Mouse (Mus musculus) forebrain, embryonic 11.5 days (tissue): ENCODE results near the gene Ier5. TPM values are rescaled to one million over a fixed set of nuclear protein-coding genes. Genes with fewer than 3 reads are reported as not detected.
A peak's percentile ranks its signal among the peaks of the same experiment; 100 is the strongest.

ENCODE experiments used
- ATAC-seq: fragments of 200-750 bp; cut with Nextera tagmentation; replicated peaks from 2 replicates; pipeline ENCODE4 v1.8.0; 2017; ENCODE audit warnings: moderate TSS enrichment; ENCODE audit not compliant: low FRiP score
- DNase-seq: peaks from one replicate; pipeline ENCODE4 v3.0.0-alpha.2; 2017; ENCODE audit warnings: low spot score
- H3K27ac ChIP-seq: fragments of 300-500 bp; sonication (generic); 2 replicates; pipeline ENCODE4 v1.5.1; 2014; ENCODE audit warnings: low read depth, low read length
- H3K27me3 ChIP-seq: fragments of 300-500 bp; sonication (generic); 2 replicates; pipeline ENCODE4 v1.6.1; 2014; ENCODE audit warnings: mild to moderate bottlenecking, low read length, mixed read lengths; ENCODE audit not compliant: control insufficient read depth, insufficient read depth
- H3K36me3 ChIP-seq: fragments of 300-500 bp; sonication (generic); 2 replicates; pipeline ENCODE4 v1.6.1; 2014; ENCODE audit warnings: mild to moderate bottlenecking, low read length, moderate library complexity, mixed read lengths; ENCODE audit not compliant: control insufficient read depth, insufficient read depth
- H3K4me1 ChIP-seq: fragments of 300-500 bp; sonication (generic); replicated peaks from 2 replicates; pipeline ENCODE4 v1.6.1; 2014; ENCODE audit warnings: low read length, mixed read lengths; ENCODE audit not compliant: control insufficient read depth, insufficient read depth
- H3K4me2 ChIP-seq: fragments of 300-500 bp; sonication (generic); 2 replicates; pipeline ENCODE4 v1.6.1; 2014; ENCODE audit warnings: low read depth, mild to moderate bottlenecking, low read length, moderate library complexity, mixed read lengths; ENCODE audit not compliant: severe bottlenecking
- H3K4me3 ChIP-seq: fragments of 300-500 bp; sonication (generic); 2 replicates; pipeline ENCODE4 v1.5.1; 2014; ENCODE audit warnings: low read depth, low read length
- H3K9ac ChIP-seq: fragments of 300-500 bp; sonication (generic); 2 replicates; pipeline ENCODE4 v1.6.1; 2014; ENCODE audit warnings: low read length
- H3K9me3 ChIP-seq: fragments of 300-500 bp; sonication (generic); 2 replicates; pipeline ENCODE4 v1.6.1; 2016; ENCODE audit warnings: low read length, mixed read lengths; ENCODE audit not compliant: control insufficient read depth
- WGBS: fragments of 180-500 bp; shearing (Covaris S2); extraction: QIAGEN DNeasy Blood & Tissue Kit; methylation state at CpG from one replicate; pipeline ENCODE4 v1.1.7; 2014; 5-methylcytosine and 5-hydroxymethylcytosine counted together
- polyA plus RNA-seq: library from polyadenylated mRNA; unstranded; fragments of >200 nt; fragmentation: Nextera tagmentation; extraction: Ambion mirVana; gene quantifications from 2 replicates; pipeline ENCODE4 v1.2.1, GENCODE M21; 2014

Ier5 gene
- 19.4 and 28.0 TPM in 2 replicates for polyA plus RNA-seq

- Histone ChIP-seq H3K36me3 (no peaks in the 10 kb centered on the region; the same call in 1 of the 2 replicates), H3K9ac (peak within 1 kb of the TSS; percentile 99), H3K27ac (peak within 1 kb of the TSS; percentile 75), H3K4me2 (peak within 1 kb of the TSS; percentile 79), H3K9me3 (no peaks in the 10 kb centered on the region), H3K27me3 (no peaks in the 10 kb centered on the region), H3K4me1 (no peaks in the 10 kb centered on the region), H3K4me3 (peak within 1 kb of the TSS; percentile 100)
- ATAC-seq, result peak; percentile 98
- WGBS, result under 1% methylated on average over 40 of the region's 40 CpGs
- peak; percentile 99 for DNase-seq
These were observed at the start of gene Ier5 for GRCm38 (mm10) chr1:155099280-155099848. Ier5 (minus strand) TSS chr1:155099636.

- no peaks in the 10 kb centered on the region for H3K36me3 ChIP-seq
- H3K4me1 ChIP-seq, result no peaks in the 10 kb centered on the region
- H3K4me2 ChIP-seq, result no peak overlapping the region
- DNase-seq (no peak), ATAC-seq (no peak)
- no peaks in the 10 kb centered on the region for H3K9me3 ChIP-seq
- H3K27me3 ChIP-seq, result no peaks in the 10 kb centered on the region
- no peak overlapping the region for H3K27ac ChIP-seq
- no peak overlapping the region for H3K4me3 ChIP-seq
- WGBS, result 84% methylated on average over 2 of the region's 2 CpGs
- no peak overlapping the region for H3K9ac ChIP-seq
These were observed 47.8 kb upstream of the Ier5 start for GRCm38 (mm10) chr1:155147228-155147627.

GRCm38 (mm10) chr1:155146572-155146980 is 47.1 kb upstream of the Ier5 start, which contains the start of gene Mr1:
Mr1 (minus strand) TSS chr1:155146814.
- no peak for DNase-seq
- H3K4me1 ChIP-seq, result no peaks in the 10 kb centered on the region
- no peak within 1 kb of the TSS for H3K27ac ChIP-seq
- H3K9ac ChIP-seq, result no peak within 1 kb of the TSS
- no peaks in the 10 kb centered on the region for H3K27me3 ChIP-seq
- 0 out of 2 replicates have a peak, but pooled peaks have one; percentile 56 for ATAC-seq
- no peaks in the 10 kb centered on the region for H3K9me3 ChIP-seq
- no peak within 1 kb of the TSS for H3K4me3 ChIP-seq
- 55% methylated on average over 8 of the region's 8 CpGs for WGBS
- H3K4me2 ChIP-seq, result no peak within 1 kb of the TSS
- H3K36me3 ChIP-seq, result no peaks in the 10 kb centered on the region

- no peaks in the 10 kb centered on the region for H3K4me1 ChIP-seq
- no peak overlapping the region for H3K4me2 ChIP-seq
- DNase-seq, result no peak
- H3K9ac ChIP-seq, result no peak overlapping the region
- H3K36me3 ChIP-seq, result no peaks in the 10 kb centered on the region
- H3K4me3 ChIP-seq, result no peak overlapping the region
- 76% methylated on average over 6 of the region's 6 CpGs for WGBS
- no peaks in the 10 kb centered on the region for H3K27me3 ChIP-seq
- no peaks in the 10 kb centered on the region for H3K9me3 ChIP-seq
- ATAC-seq, result no peak
- H3K27ac ChIP-seq, result no peak overlapping the region
These were observed 46.2 kb upstream of the Ier5 start for GRCm38 (mm10) chr1:155145620-155146019.

- Histone ChIP-seq H3K36me3 (no peaks in the 10 kb centered on the region), H3K4me3 (no peak overlapping the region), H3K27ac (no peak overlapping the region), H3K27me3 (no peaks in the 10 kb centered on the region), H3K9ac (no peak overlapping the region), H3K4me1 (no peaks in the 10 kb centered on the region), H3K4me2 (no peak overlapping the region), H3K9me3 (no peaks in the 10 kb centered on the region)
- DNase-seq (peak; percentile 54), ATAC-seq (no peak)
- WGBS, result 80% methylated on average over 2 of the region's 2 CpGs
These were observed 40.6 kb upstream of the Ier5 start for GRCm38 (mm10) chr1:155140076-155140475.

GRCm38 (mm10) chr1:155138795-155139194 is 39.4 kb upstream of the Ier5 start:
- DNase-seq, result no peak
- WGBS, result 91% methylated on average over 7 of the region's 7 CpGs
- H3K9me3 ChIP-seq, result no peaks in the 10 kb centered on the region

GRCm38 (mm10) chr1:155134866-155135265 is 35.4 kb upstream of the Ier5 start:
- DNase-seq, result no peak
- WGBS, result 74% methylated on average over 8 of the region's 8 CpGs
- H3K36me3 ChIP-seq, result no peaks in the 10 kb centered on the region

More at GRCm38 (mm10) chr1:155138795-155139194, 39.4 kb upstream of the Ier5 start:
- Histone ChIP-seq H3K9ac (no peak overlapping the region), H3K36me3 (no peaks in the 10 kb centered on the region), H3K4me3 (no peak overlapping the region), H3K27me3 (no peaks in the 10 kb centered on the region), H3K4me2 (no peak overlapping the region), H3K4me1 (no peaks in the 10 kb centered on the region), H3K27ac (no peak overlapping the region)
- no peak for ATAC-seq

GRCm38 (mm10) chr1:155127429-155127934 is 28.0 kb upstream of the Ier5 start:
- no peak for DNase-seq
- WGBS, result 82% methylated on average over 5 of the region's 5 CpGs
- ATAC-seq, result no peak
- Histone ChIP-seq H3K4me1 (no peaks in the 10 kb centered on the region), H3K4me3 (no peak overlapping the region), H3K4me2 (no peak overlapping the region), H3K27ac (no peak overlapping the region), H3K9me3 (no peaks in the 10 kb centered on the region), H3K27me3 (no peaks in the 10 kb centered on the region), H3K36me3 (no peaks in the 10 kb centered on the region), H3K9ac (no peak overlapping the region)

More at GRCm38 (mm10) chr1:155134866-155135265, 35.4 kb upstream of the Ier5 start:
- no peak for ATAC-seq
- Histone ChIP-seq H3K9me3 (no peaks in the 10 kb centered on the region), H3K4me2 (no peak overlapping the region), H3K9ac (no peak overlapping the region), H3K27me3 (no peaks in the 10 kb centered on the region), H3K4me3 (no peak overlapping the region), H3K27ac (no peak overlapping the region), H3K4me1 (no peaks in the 10 kb centered on the region)

GRCm38 (mm10) chr1:155126716-155127115 is 27.3 kb upstream of the Ier5 start:
- DNase-seq (no peak), ATAC-seq (no peak)
- H3K27me3 ChIP-seq, result no peaks in the 10 kb centered on the region
- H3K9ac ChIP-seq, result no peak overlapping the region
- no peak overlapping the region for H3K4me2 ChIP-seq
- WGBS, result 92% methylated on average over 5 of the region's 5 CpGs
- no peaks in the 10 kb centered on the region for H3K9me3 ChIP-seq
- no peaks in the 10 kb centered on the region for H3K4me1 ChIP-seq
- no peak overlapping the region for H3K27ac ChIP-seq
- no peaks in the 10 kb centered on the region for H3K36me3 ChIP-seq
- H3K4me3 ChIP-seq, result no peak overlapping the region
